Mouse (Mus musculus) heart, postnatal 0 days (tissue): ENCODE data around the gene Nfia.

Source experiments
- CTCF ChIP-seq: IDR thresholded peaks from 2 replicates; pipeline ENCODE4 v1.5.1; 2016; ENCODE audit warnings: antibody characterized with exemption, control low read depth, low read depth
- EP300 ChIP-seq: IDR thresholded peaks from 2 replicates; pipeline ENCODE4 v1.6.1; 2016; ENCODE audit warnings: antibody characterized with exemption, low read depth

- TF ChIP-seq CTCF (no peak), EP300 (no peak)
Measured at GRCm38 (mm10) chr4:97752276-97753010, 20.1 kb upstream of the Nfia start.
